Mouse (Mus musculus): ENCODE data around the gene Tmem268. TPM values are rescaled to one million over a fixed set of nuclear protein-coding genes. Genes with fewer than 3 reads are reported as not detected.

Gene Tmem268
- polyA plus RNA-seq, 1 experiment from 2014 or later, result 11.3 TPM

- H3K4me2 ChIP-seq (ENCODE audit: low read length), result no peak overlapping the region
- no peak overlapping the region for H3K4me3 ChIP-seq (ENCODE audit: low read depth, low read length)
- no peak for ATAC-seq (replicated peaks; ENCODE audit: low FRiP score, low TSS enrichment, low read depth)
- H3K9me3 ChIP-seq (ENCODE audit: control insufficient read depth, low read length), result no peaks in the 10 kb centered on the region
- no peak for DNase-seq (ENCODE audit: low spot score)
- H3K4me1 ChIP-seq (replicated peaks; ENCODE audit: control insufficient read depth, insufficient read depth, low read length), result no peaks in the 10 kb centered on the region
- H3K36me3 ChIP-seq (ENCODE audit: control insufficient read depth, insufficient read depth, low read length), result no peaks in the 10 kb centered on the region
- no peaks in the 10 kb centered on the region for H3K27me3 ChIP-seq (replicated peaks; ENCODE audit: control insufficient read depth, insufficient read depth, low read length)
- no peak overlapping the region for H3K27ac ChIP-seq (ENCODE audit: low read depth)
- H3K9ac ChIP-seq (ENCODE audit: low read length), result no peak overlapping the region
Observed at GRCm38 (mm10) chr4:63601263-63601662, 42.7 kb downstream of the Tmem268 start.

DNA sequence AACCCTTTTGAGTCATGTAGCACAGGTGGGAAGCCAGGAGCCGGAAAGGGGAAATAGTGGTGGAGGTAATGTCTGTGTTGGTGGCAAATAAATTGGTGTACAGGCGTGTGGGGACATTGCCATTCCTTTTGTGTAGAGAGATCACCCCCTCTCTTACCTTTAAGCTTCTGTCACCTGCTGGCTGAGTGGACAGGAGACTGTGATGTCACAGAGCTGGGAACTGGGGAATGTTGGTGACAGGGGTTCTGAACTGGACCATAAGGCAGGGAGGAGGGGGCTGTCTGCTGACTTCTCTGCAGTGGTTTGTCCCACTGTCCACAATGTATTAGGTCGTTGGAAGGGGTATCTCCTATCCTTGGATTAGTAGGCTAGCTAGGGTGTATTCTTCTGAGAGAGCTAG, 46.4 kb downstream of the Tmem268 start, which contains the start of gene Gm11213:
Gene Gm11213 (minus strand): TSS at position 317 of the 400 bp plus-strand sequence.
- ATAC-seq (replicated peaks; ENCODE audit: low FRiP score, low TSS enrichment, low read depth) (no peak), DNase-seq (ENCODE audit: low spot score) (no peak)
- H3K27ac ChIP-seq (ENCODE audit: low read depth), result no peak within 1 kb of the TSS
- H3K36me3 ChIP-seq (ENCODE audit: control insufficient read depth, insufficient read depth, low read length), result no peaks in the 10 kb centered on the region
- H3K4me3 ChIP-seq (ENCODE audit: low read depth, low read length), result no peak within 1 kb of the TSS
- H3K9ac ChIP-seq (ENCODE audit: low read length), result no peak within 1 kb of the TSS
- no peak within 1 kb of the TSS for H3K4me2 ChIP-seq (ENCODE audit: low read length)
- H3K9me3 ChIP-seq (ENCODE audit: control insufficient read depth, low read length), result no peaks in the 10 kb centered on the region
- H3K27me3 ChIP-seq (replicated peaks; ENCODE audit: control insufficient read depth, insufficient read depth, low read length), result no peaks in the 10 kb centered on the region
- no peaks in the 10 kb centered on the region for H3K4me1 ChIP-seq (replicated peaks; ENCODE audit: control insufficient read depth, insufficient read depth, low read length)
- 75% methylated on average over 3 of the region's 3 CpGs for WGBS

GRCm38 (mm10) chr4:63605545-63605944, 47.0 kb downstream of the Tmem268 start:
- 85% methylated on average over 3 of the region's 3 CpGs for WGBS
- Histone ChIP-seq H3K27me3 (replicated peaks; ENCODE audit: control insufficient read depth, insufficient read depth, low read length) (no peaks in the 10 kb centered on the region), H3K4me1 (replicated peaks; ENCODE audit: control insufficient read depth, insufficient read depth, low read length) (no peaks in the 10 kb centered on the region), H3K36me3 (ENCODE audit: control insufficient read depth, insufficient read depth, low read length) (no peaks in the 10 kb centered on the region), H3K27ac (ENCODE audit: low read depth) (no peak overlapping the region), H3K4me2 (ENCODE audit: low read length) (no peak overlapping the region), H3K9ac (ENCODE audit: low read length) (no peak overlapping the region), H3K9me3 (ENCODE audit: control insufficient read depth, low read length) (no peaks in the 10 kb centered on the region), H3K4me3 (ENCODE audit: low read depth, low read length) (no peak overlapping the region)
- DNase-seq (ENCODE audit: low spot score), result no peak
- ATAC-seq (replicated peaks; ENCODE audit: low FRiP score, low TSS enrichment, low read depth), result no peak

DNA sequence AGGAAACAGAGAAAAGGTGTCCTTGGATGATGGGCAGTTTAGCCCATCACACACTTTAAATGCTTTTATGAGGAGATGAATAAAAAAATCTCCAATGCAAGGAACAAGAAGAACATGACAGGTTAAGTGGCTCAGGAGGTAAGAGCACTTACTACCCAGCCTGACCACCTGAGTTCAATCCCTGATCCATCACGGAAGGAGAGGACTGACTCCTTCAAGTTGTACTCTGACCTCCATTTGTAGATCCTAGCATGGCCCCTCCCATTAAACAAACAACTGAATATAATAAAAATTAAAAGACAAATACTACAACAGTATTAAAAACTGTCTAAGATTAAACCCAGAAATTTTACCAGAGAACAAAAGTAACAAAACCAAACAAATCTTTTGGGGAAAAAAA, 47.4 kb downstream of the Tmem268 start:
- Histone ChIP-seq H3K27me3 (replicated peaks; ENCODE audit: control insufficient read depth, insufficient read depth, low read length) (no peaks in the 10 kb centered on the region), H3K9ac (ENCODE audit: low read length) (no peak overlapping the region)
- no peak for ATAC-seq (replicated peaks; ENCODE audit: low FRiP score, low TSS enrichment, low read depth)

GRCm38 (mm10) chr4:63608391-63608790, 49.8 kb downstream of the Tmem268 start:
- Histone ChIP-seq H3K36me3 (ENCODE audit: control insufficient read depth, insufficient read depth, low read length) (no peaks in the 10 kb centered on the region), H3K9me3 (ENCODE audit: control insufficient read depth, low read length) (no peaks in the 10 kb centered on the region), H3K9ac (ENCODE audit: low read length) (no peak overlapping the region), H3K27me3 (replicated peaks; ENCODE audit: control insufficient read depth, insufficient read depth, low read length) (no peaks in the 10 kb centered on the region), H3K27ac (ENCODE audit: low read depth) (no peak overlapping the region), H3K4me1 (replicated peaks; ENCODE audit: control insufficient read depth, insufficient read depth, low read length) (no peaks in the 10 kb centered on the region), H3K4me3 (ENCODE audit: low read depth, low read length) (no peak overlapping the region), H3K4me2 (ENCODE audit: low read length) (no peak overlapping the region)
- 86% methylated on average over 7 of the region's 7 CpGs for WGBS
- DNase-seq (ENCODE audit: low spot score) (no peak), ATAC-seq (replicated peaks; ENCODE audit: low FRiP score, low TSS enrichment, low read depth) (no peak)

More for the DNA sequence above, 47.4 kb downstream of the Tmem268 start:
- Histone ChIP-seq H3K36me3 (ENCODE audit: control insufficient read depth, insufficient read depth, low read length) (no peaks in the 10 kb centered on the region), H3K27ac (ENCODE audit: low read depth) (no peak overlapping the region), H3K9me3 (ENCODE audit: control insufficient read depth, low read length) (no peaks in the 10 kb centered on the region), H3K4me3 (ENCODE audit: low read depth, low read length) (no peak overlapping the region), H3K4me2 (ENCODE audit: low read length) (no peak overlapping the region), H3K4me1 (replicated peaks; ENCODE audit: control insufficient read depth, insufficient read depth, low read length) (no peaks in the 10 kb centered on the region)
- no peak for DNase-seq (ENCODE audit: low spot score)
- 65% methylated on average over 1 of the region's 1 CpGs for WGBS

DNA sequence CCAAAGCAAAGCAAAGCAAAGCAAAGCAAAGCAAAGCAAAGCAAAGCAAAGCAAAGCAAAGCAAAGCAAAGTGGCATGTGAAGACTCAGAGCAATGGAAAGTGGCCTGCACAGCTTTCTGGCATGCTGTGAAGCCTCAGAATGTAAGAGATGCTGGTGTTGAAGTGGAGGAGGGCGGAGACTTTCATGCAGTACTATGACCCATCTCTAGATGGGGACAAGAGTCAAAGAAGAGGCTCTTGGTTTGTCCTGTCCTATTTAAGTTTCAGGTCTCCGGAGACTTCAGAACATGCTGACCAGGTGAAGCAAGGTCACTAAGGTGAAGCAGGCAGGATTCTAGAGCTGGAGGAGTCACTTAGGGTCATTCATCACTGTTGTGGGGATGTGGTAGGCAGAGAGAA, 63.3 kb downstream of the Tmem268 start:
- ATAC-seq (replicated peaks; ENCODE audit: low FRiP score, low TSS enrichment, low read depth) (no peak), DNase-seq (ENCODE audit: low spot score) (no peak)
- WGBS, result 75% methylated on average over 2 of the region's 2 CpGs
- H3K36me3 ChIP-seq (ENCODE audit: control insufficient read depth, insufficient read depth, low read length), result no peaks in the 10 kb centered on the region
- H3K9ac ChIP-seq (ENCODE audit: low read length), result no peak overlapping the region
- no peaks in the 10 kb centered on the region for H3K9me3 ChIP-seq (ENCODE audit: control insufficient read depth, low read length)
- H3K4me3 ChIP-seq (ENCODE audit: low read depth, low read length), result no peak overlapping the region
- H3K4me1 ChIP-seq (replicated peaks; ENCODE audit: control insufficient read depth, insufficient read depth, low read length), result no peaks in the 10 kb centered on the region
- H3K27ac ChIP-seq (ENCODE audit: low read depth), result no peak overlapping the region
- no peaks in the 10 kb centered on the region for H3K27me3 ChIP-seq (replicated peaks; ENCODE audit: control insufficient read depth, insufficient read depth, low read length)
- no peak overlapping the region for H3K4me2 ChIP-seq (ENCODE audit: low read length)

DNA sequence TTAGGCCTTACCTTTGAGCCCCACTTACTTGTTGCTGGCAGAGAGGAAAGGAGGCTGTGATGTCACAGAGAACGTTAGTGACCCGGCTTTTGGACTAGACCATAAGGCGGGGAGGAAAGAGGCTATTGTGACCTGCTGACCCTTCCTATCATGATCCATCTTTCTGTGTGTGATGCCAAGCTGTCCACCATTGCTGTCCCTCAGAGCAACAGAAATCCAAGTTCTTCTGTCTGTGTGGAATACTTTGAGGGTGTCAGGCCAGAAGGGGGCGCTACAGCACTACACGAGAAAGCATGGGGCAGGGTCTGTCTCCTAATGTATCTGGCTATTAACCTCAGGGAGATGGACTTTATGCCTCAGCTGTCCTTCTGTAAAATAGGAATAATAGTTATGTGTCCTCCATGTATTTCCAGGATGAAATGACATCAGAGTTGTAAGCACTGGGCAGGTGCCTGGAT, 63.8 kb downstream of the Tmem268 start, which contains the start of gene Tex48:
Gene Tex48 (minus strand): TSS at position 51 of the 458 bp plus-strand sequence.
- Histone ChIP-seq H3K9ac (ENCODE audit: low read length) (no peak within 1 kb of the TSS), H3K4me3 (ENCODE audit: low read depth, low read length) (no peak within 1 kb of the TSS), H3K27me3 (replicated peaks; ENCODE audit: control insufficient read depth, insufficient read depth, low read length) (no peaks in the 10 kb centered on the region), H3K4me1 (replicated peaks; ENCODE audit: control insufficient read depth, insufficient read depth, low read length) (no peaks in the 10 kb centered on the region), H3K4me2 (ENCODE audit: low read length) (no peak within 1 kb of the TSS), H3K27ac (ENCODE audit: low read depth) (no peak within 1 kb of the TSS), H3K9me3 (ENCODE audit: control insufficient read depth, low read length) (no peaks in the 10 kb centered on the region), H3K36me3 (ENCODE audit: control insufficient read depth, insufficient read depth, low read length) (no peaks in the 10 kb centered on the region)
- DNase-seq (ENCODE audit: low spot score) (peak; percentile 68), ATAC-seq (replicated peaks; ENCODE audit: low FRiP score, low TSS enrichment, low read depth) (no peak)
- WGBS, result 52% methylated on average over 5 of the region's 5 CpGs

- Histone ChIP-seq H3K4me3 (ENCODE audit: low read depth, low read length) (no peak overlapping the region), H3K4me2 (ENCODE audit: low read length) (no peak overlapping the region), H3K27me3 (replicated peaks; ENCODE audit: control insufficient read depth, insufficient read depth, low read length) (no peaks in the 10 kb centered on the region), H3K9ac (ENCODE audit: low read length) (no peak overlapping the region), H3K9me3 (ENCODE audit: control insufficient read depth, low read length) (no peaks in the 10 kb centered on the region), H3K4me1 (replicated peaks; ENCODE audit: control insufficient read depth, insufficient read depth, low read length) (no peaks in the 10 kb centered on the region), H3K36me3 (ENCODE audit: control insufficient read depth, insufficient read depth, low read length) (no peaks in the 10 kb centered on the region), H3K27ac (ENCODE audit: low read depth) (no peak overlapping the region)
- ATAC-seq (replicated peaks; ENCODE audit: low FRiP score, low TSS enrichment, low read depth) (peak; percentile 86), DNase-seq (ENCODE audit: low spot score) (no peak)
- WGBS, result 35% methylated on average over 3 of the region's 3 CpGs
Observed at GRCm38 (mm10) chr4:63625563-63626080, 67.0 kb downstream of the Tmem268 start.

- H3K9ac ChIP-seq (ENCODE audit: low read length), result no peak overlapping the region
- WGBS, result 78% methylated on average over 8 of the region's 8 CpGs
Observed at GRCm38 (mm10) chr4:63627111-63627510, 68.5 kb downstream of the Tmem268 start.

More at GRCm38 (mm10) chr4:63627111-63627510, 68.5 kb downstream of the Tmem268 start:
- Histone ChIP-seq H3K9me3 (ENCODE audit: control insufficient read depth, low read length) (no peaks in the 10 kb centered on the region), H3K4me3 (ENCODE audit: low read depth, low read length) (no peak overlapping the region), H3K4me2 (ENCODE audit: low read length) (no peak overlapping the region), H3K4me1 (replicated peaks; ENCODE audit: control insufficient read depth, insufficient read depth, low read length) (no peaks in the 10 kb centered on the region), H3K36me3 (ENCODE audit: control insufficient read depth, insufficient read depth, low read length) (no peaks in the 10 kb centered on the region), H3K27ac (ENCODE audit: low read depth) (no peak overlapping the region), H3K27me3 (replicated peaks; ENCODE audit: control insufficient read depth, insufficient read depth, low read length) (no peaks in the 10 kb centered on the region)
- no peak for DNase-seq (ENCODE audit: low spot score)
- ATAC-seq (replicated peaks; ENCODE audit: low FRiP score, low TSS enrichment, low read depth), result no peak

Measured in intestine, embryonic 14.5 days (tissue).